Mouse (Mus musculus): ENCODE results near the gene Nrn1l.

DNA sequence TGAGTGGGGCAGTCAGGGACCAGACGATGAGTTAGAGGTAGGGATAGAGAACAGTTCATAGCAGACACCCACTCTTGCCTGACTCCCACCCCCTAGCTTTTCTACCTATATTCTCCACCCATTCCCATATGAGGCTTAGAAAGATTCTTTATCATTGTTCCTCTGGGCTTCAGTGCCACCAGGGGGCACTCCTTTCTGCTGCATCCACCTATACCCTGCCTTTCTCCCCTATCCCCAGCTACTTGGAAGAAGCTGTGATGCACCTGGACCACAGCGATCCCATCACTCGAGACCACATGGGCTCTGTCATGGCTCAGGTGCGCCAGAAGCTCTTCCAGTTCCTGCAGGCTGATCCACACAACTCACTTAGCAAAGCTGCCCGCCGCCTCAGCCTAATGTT lies 935 bp upstream of the Nrn1l start:
- peak; percentile 45; the same call in 1 of the 2 replicates for TF ChIP-seq CTCF (IDR thresholded peaks at IDR 0.05; ENCODE audit: borderline replicate concordance, insufficient read depth, low read depth, low read length)
- TF ChIP-seq POLR2A (IDR thresholded peaks at IDR 0.05; ENCODE audit: borderline replicate concordance, insufficient read depth, low read length) = no peak
